Mouse (Mus musculus): Measurements from ENCODE around the gene Tmprss9.

GRCm38 (mm10) chr10:80881301-80881700 is 9.7 kb downstream of the Tmprss9 start:
- TF ChIP-seq CTCF (IDR thresholded peaks at IDR 0.05; ENCODE audit: control insufficient read depth, insufficient read depth, insufficient replicate concordance, low read depth, low read length) (peak; percentile 96), POLR2A (IDR thresholded peaks at IDR 0.05; ENCODE audit: control insufficient read depth, low read depth, low read length) (no peak)

All from testis, adult 2 months (tissue).